Mouse (Mus musculus) intestine, embryonic 16.5 days (tissue): Measurements from ENCODE around the gene Ube4b. TPM values are rescaled to one million over a fixed set of nuclear protein-coding genes. Genes with fewer than 3 reads are reported as not detected.

ENCODE experiments used
- ATAC-seq: fragments of 200-750 bp; cut with Nextera tagmentation; 2 replicates; pipeline ENCODE4 v1.8.0; 2017; ENCODE audit warnings: moderate TSS enrichment, moderate library complexity
- H3K27ac ChIP-seq: fragments of 300-500 bp; sonication (generic); 2 replicates; pipeline ENCODE4 v1.5.1; 2014; ENCODE audit warnings: mild to moderate bottlenecking, low read length
- H3K27me3 ChIP-seq: fragments of 300-500 bp; sonication (generic); replicated peaks from 2 replicates; pipeline ENCODE4 v1.6.1; 2014; ENCODE audit warnings: low read length, control low read depth, mixed read lengths; ENCODE audit not compliant: control insufficient read depth, insufficient read depth
- H3K36me3 ChIP-seq: fragments of 300-500 bp; sonication (generic); 2 replicates; pipeline ENCODE4 v1.6.1; 2014; ENCODE audit warnings: low read length, control low read depth; ENCODE audit not compliant: control insufficient read depth, insufficient read depth
- H3K4me1 ChIP-seq: fragments of 300-500 bp; sonication (generic); 2 replicates; pipeline ENCODE4 v1.6.1; 2014; ENCODE audit warnings: low read length, control low read depth, mixed read lengths; ENCODE audit not compliant: control insufficient read depth, insufficient read depth
- H3K4me2 ChIP-seq: fragments of 300-500 bp; sonication (generic); 2 replicates; pipeline ENCODE4 v1.6.1; 2014; ENCODE audit warnings: low read depth, low read length, control low read depth
- H3K4me3 ChIP-seq: fragments of 300-500 bp; sonication (generic); 2 replicates; pipeline ENCODE4 v1.5.1; 2014; ENCODE audit warnings: mild to moderate bottlenecking, low read length
- H3K9ac ChIP-seq: fragments of 300-500 bp; sonication (generic); 2 replicates; pipeline ENCODE4 v1.6.1; 2014; ENCODE audit warnings: low read depth, low read length
- H3K9me3 ChIP-seq: fragments of 300-500 bp; sonication (generic); 2 replicates; pipeline ENCODE4 v1.6.1; 2016; ENCODE audit warnings: low read length, control low read depth; ENCODE audit not compliant: control insufficient read depth
- WGBS: fragments of 180-500 bp; shearing (Covaris S2); extraction: QIAGEN DNeasy Blood & Tissue Kit; methylation state at CpG from one replicate; pipeline ENCODE4 v1.1.7; 2014; 5-methylcytosine and 5-hydroxymethylcytosine counted together
- polyA plus RNA-seq: library from polyadenylated mRNA; unstranded; fragments of >200 nt; fragmentation: Nextera tagmentation; extraction: Ambion mirVana; gene quantifications from 2 replicates; pipeline ENCODE4 v1.2.1, GENCODE M21; 2015

Gene Ube4b
- polyA plus RNA-seq, 1 experiment from 2014 or later = 31.1 TPM

GRCm38 (mm10) chr4:149325411-149326162, 101.0 kb downstream of the Ube4b start:
- WGBS = 89% methylated on average over 10 of the region's 10 CpGs
- Histone ChIP-seq H3K27me3 (no peaks in the 10 kb centered on the region), H3K4me3 (no peak overlapping the region), H3K27ac (no peak overlapping the region), H3K9ac (no peak overlapping the region), H3K9me3 (no peaks in the 10 kb centered on the region), H3K4me2 (no peak overlapping the region), H3K36me3 (peaks cover 10% of the 10 kb centered on the region), H3K4me1 (no peaks in the 10 kb centered on the region)
- no peak for ATAC-seq

GRCm38 (mm10) chr4:149323730-149324129, 102.8 kb downstream of the Ube4b start:
- no peak for ATAC-seq
- Histone ChIP-seq H3K4me3 (no peak overlapping the region), H3K9ac (no peak overlapping the region), H3K4me1 (no peaks in the 10 kb centered on the region), H3K36me3 (peaks cover 4% of the 10 kb centered on the region), H3K27me3 (no peaks in the 10 kb centered on the region), H3K9me3 (no peaks in the 10 kb centered on the region), H3K27ac (no peak overlapping the region), H3K4me2 (no peak overlapping the region)
- 82% methylated on average over 16 of the region's 16 CpGs for WGBS

DNA sequence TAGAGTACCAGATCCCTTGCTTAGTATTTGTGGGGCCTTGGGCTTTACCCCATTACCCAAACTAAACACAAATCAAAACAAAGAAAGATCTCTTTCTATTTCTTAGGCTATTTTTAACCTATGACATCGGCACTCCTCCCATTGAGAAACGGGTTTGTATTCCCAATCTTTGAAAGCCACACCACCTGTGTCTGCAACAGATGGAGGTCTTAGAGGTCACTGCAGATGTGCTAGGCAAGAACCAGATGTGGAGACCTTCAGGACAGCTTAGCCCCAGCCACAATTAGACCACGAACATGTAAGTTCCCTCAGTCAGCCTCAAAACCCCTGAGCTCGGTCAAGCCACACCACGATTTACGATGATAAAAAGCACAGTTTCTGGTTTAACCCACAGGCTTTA, 103.8 kb downstream of the Ube4b start:
- Histone ChIP-seq H3K4me2 (no peak overlapping the region), H3K27ac (no peak overlapping the region), H3K36me3 (peaks cover 4% of the 10 kb centered on the region), H3K4me3 (no peak overlapping the region), H3K4me1 (no peaks in the 10 kb centered on the region), H3K9ac (no peak overlapping the region), H3K27me3 (no peaks in the 10 kb centered on the region), H3K9me3 (no peaks in the 10 kb centered on the region)
- WGBS = 72% methylated on average over 6 of the region's 6 CpGs
- ATAC-seq = no peak

GRCm38 (mm10) chr4:149322286-149322685, 104.3 kb downstream of the Ube4b start:
- Histone ChIP-seq H3K27me3 (no peaks in the 10 kb centered on the region), H3K9me3 (no peaks in the 10 kb centered on the region), H3K4me3 (no peak overlapping the region), H3K36me3 (no peaks in the 10 kb centered on the region), H3K9ac (no peak overlapping the region), H3K4me1 (no peaks in the 10 kb centered on the region), H3K27ac (no peak overlapping the region), H3K4me2 (no peak overlapping the region)
- 71% methylated on average over 4 of the region's 4 CpGs for WGBS
- no peak for ATAC-seq

DNA sequence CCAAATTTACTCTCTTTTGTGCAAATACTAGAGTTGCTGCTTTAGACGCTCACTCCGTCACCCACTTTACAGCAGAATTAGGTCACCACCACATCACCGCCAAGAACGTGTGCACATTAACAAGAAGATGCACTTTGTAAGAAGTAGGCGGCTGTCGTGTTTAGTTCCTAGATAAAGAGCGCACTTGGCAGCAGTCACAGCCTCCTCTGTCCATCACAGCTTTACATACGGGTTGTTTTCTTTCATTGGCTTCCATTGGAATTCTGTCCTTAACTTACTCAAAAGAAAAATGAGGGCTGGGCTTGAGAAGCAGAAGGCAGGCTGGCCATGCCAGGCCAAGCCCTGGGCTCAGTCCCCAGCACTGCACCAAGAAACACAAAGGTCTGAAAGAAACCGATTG, 107.5 kb downstream of the Ube4b start:
- Histone ChIP-seq H3K9ac (no peak overlapping the region), H3K27me3 (no peaks in the 10 kb centered on the region), H3K4me3 (no peak overlapping the region), H3K9me3 (no peaks in the 10 kb centered on the region), H3K27ac (no peak overlapping the region), H3K36me3 (no peaks in the 10 kb centered on the region), H3K4me1 (no peaks in the 10 kb centered on the region), H3K4me2 (no peak overlapping the region)
- no peak for ATAC-seq
- WGBS = 73% methylated on average over 9 of the region's 9 CpGs

GRCm38 (mm10) chr4:149317387-149317786, 109.2 kb downstream of the Ube4b start:
- no peaks in the 10 kb centered on the region for H3K4me1 ChIP-seq
- no peaks in the 10 kb centered on the region for H3K36me3 ChIP-seq
- no peaks in the 10 kb centered on the region for H3K27me3 ChIP-seq
- no peak overlapping the region for H3K4me3 ChIP-seq
- no peak overlapping the region for H3K9ac ChIP-seq
- 53% methylated on average over 5 of the region's 5 CpGs for WGBS
- ATAC-seq = no peak
- H3K4me2 ChIP-seq = no peak overlapping the region
- H3K9me3 ChIP-seq = no peaks in the 10 kb centered on the region
- no peak overlapping the region for H3K27ac ChIP-seq

GRCm38 (mm10) chr4:149314275-149314837, 112.2 kb downstream of the Ube4b start:
- Histone ChIP-seq H3K9me3 (no peaks in the 10 kb centered on the region), H3K27ac (no peak overlapping the region), H3K9ac (no peak overlapping the region), H3K27me3 (no peaks in the 10 kb centered on the region), H3K4me1 (no peaks in the 10 kb centered on the region), H3K36me3 (no peaks in the 10 kb centered on the region), H3K4me3 (no peak overlapping the region), H3K4me2 (no peak overlapping the region)
- ATAC-seq = peak; percentile 48
- WGBS = 76% methylated on average over 11 of the region's 11 CpGs

DNA sequence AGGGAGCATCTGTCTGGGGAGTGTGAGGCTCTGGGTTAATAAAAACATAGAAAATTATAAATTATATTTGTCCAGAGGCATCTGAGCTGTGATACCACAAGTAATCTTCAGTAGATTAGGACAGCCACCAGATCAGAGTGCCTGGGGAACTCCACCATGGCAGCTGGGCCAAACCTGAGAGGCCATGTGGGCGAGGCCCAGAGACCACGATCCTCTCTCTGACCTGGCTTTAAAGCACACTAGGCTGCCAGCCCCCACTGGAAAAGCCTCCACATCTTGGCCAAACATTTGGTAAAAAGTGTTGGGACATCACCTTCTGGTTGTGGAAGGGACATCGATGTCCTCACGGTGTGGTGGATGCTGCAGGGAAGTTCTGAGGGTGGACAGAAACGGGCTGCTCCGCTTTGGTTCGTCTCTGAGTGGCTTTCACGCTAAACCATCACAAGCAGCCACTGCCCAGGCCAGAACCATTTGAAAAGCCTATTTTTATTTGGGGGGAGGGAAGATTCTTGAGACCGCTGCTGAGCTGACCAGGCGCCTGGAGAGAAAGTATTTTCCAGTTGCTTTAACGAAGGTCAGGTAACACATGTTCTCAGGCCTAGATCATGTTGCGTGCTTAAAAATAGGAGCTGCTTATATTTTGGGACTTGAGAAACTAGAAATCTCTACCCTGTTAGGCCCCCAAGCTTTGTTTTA, 112.8 kb downstream of the Ube4b start:
- Histone ChIP-seq H3K9ac (no peak overlapping the region), H3K4me2 (no peak overlapping the region), H3K27me3 (no peaks in the 10 kb centered on the region), H3K36me3 (no peaks in the 10 kb centered on the region), H3K9me3 (no peaks in the 10 kb centered on the region), H3K4me3 (no peak overlapping the region), H3K4me1 (no peaks in the 10 kb centered on the region), H3K27ac (no peak overlapping the region)
- 82% methylated on average over 12 of the region's 12 CpGs for WGBS
- ATAC-seq = no peak

DNA sequence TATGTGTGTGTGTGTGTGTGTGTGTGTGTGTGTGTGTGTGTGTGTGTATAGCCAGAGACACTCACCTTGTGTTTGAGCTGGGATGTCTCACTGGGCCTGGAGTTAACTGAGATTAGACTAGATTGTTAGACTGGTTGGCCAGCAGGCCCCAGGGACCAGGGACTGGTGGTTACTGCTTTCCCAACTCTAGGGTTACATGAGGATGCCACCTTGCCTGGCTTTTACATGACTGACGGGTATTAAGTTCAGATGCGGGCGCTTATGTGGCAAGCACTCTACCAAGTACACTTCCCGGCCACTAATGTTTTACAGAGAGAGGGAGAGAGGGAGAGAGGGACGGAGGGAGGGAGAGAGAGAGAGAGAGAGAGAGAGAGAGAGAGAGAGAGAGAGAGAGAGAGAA, 114.6 kb downstream of the Ube4b start:
- Histone ChIP-seq H3K27me3 (no peaks in the 10 kb centered on the region), H3K9ac (no peak overlapping the region), H3K9me3 (no peaks in the 10 kb centered on the region), H3K36me3 (no peaks in the 10 kb centered on the region), H3K27ac (no peak overlapping the region), H3K4me3 (no peak overlapping the region), H3K4me1 (no peaks in the 10 kb centered on the region), H3K4me2 (no peak overlapping the region)
- 82% methylated on average over 5 of the region's 5 CpGs for WGBS
- ATAC-seq = no peak
